Mouse (Mus musculus) lung, postnatal 36 days (tissue): ENCODE results near the gene Ppp1r18.
"Not testable (repeated sequence)": the region's sequence is repeated elsewhere in the genome, so short reads cannot be mapped to it uniquely, and the experiment has no call there.

ENCODE experiments used
- DNase-seq: peaks from one replicate; pipeline ENCODE4 v3.0.0; 2022; ENCODE audit warnings: mixed read lengths

Gene Ppp1r18

GRCm38 (mm10) chr17:35837487-35837886 lies 27.9 kb upstream of the Ppp1r18 start:
- DNase-seq, result peak; percentile 57

GRCm38 (mm10) chr17:35838122-35838544 lies 27.3 kb upstream of the Ppp1r18 start, which contains the start of gene Tubb5:
Gene Tubb5, minus strand, starts transcription at chr17:35838306.
- peak; percentile 99 for DNase-seq

- DNase-seq, result no peak
Measured at GRCm38 (mm10) chr17:35838570-35838969, 26.8 kb upstream of the Ppp1r18 start.

- not testable (repeated sequence) for DNase-seq
Measured at GRCm38 (mm10) chr17:35839002-35839401, 26.4 kb upstream of the Ppp1r18 start.

GRCm38 (mm10) chr17:35840561-35840960 lies 24.8 kb upstream of the Ppp1r18 start:
- DNase-seq, result no peak

DNA sequence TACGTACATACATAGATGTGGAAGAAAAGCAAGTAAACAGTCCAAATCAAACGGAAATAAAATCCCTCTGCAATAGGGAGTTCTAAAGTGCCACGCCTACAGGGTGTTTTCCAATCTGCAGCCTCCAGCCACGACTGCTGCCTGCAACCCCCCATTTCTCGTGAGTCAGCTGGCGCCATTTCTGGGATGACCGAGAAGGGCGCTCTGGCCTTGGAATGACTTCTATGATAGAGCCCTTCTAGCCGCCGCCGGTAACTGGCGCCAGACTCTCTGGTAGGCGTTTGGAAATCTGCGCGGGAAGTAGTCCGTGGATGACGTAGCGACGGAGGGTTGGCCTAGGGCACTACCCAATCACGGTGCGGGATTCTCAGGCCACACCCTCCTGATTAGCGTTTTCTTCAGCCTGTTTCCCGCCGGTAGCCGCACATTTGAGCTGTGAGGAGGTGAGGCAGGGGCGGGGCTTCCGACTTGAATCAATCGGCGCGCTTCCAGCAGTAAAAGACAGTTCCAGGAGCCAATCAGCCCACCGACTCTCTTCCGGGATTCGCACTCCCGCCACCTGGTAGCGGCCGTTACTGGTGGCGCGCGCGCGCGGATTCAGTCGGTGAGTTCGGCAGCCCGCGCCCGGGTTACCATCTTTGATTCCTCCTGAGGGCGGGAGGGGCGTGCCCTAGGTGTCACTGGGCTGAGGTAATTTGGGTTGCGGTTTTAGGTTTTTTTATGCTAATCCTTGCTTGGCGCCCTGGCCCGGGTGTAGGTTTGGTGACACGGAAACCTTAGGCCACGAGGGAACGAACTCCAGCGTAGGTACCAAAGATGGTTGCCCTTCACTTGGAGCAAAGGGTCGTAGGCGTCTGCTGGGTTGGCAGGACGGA lies 24.1 kb upstream of the Ppp1r18 start, which contains the start of gene Mdc1:
Gene Mdc1, plus strand, starts transcription at position 440 of the 875 bp plus-strand sequence.
- peak; percentile 100 for DNase-seq

DNA sequence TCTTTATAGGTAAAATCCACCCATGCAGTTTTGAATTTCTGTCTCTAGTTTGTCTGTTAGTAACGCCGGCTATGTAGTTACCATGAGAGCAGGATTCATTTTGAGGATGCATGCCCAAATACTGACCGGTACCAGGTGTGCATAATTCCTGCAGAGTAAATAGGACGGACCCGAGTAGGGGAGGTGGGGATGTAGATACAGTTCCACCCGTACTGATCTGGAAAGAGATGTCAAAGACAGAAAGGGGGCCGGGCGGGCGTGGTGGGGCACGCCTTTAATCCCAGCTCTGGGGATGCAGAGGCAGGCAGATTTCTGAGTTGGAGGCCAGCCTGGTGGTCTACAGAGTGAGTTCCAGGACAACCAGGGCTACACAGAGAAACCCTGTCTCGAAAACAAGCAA lies 23.4 kb upstream of the Ppp1r18 start:
- DNase-seq, result no peak

- peak; percentile 33 for DNase-seq
Measured at GRCm38 (mm10) chr17:35843514-35843913, 21.9 kb upstream of the Ppp1r18 start.

GRCm38 (mm10) chr17:35848112-35848511 lies 17.3 kb upstream of the Ppp1r18 start:
- no peak for DNase-seq

DNA sequence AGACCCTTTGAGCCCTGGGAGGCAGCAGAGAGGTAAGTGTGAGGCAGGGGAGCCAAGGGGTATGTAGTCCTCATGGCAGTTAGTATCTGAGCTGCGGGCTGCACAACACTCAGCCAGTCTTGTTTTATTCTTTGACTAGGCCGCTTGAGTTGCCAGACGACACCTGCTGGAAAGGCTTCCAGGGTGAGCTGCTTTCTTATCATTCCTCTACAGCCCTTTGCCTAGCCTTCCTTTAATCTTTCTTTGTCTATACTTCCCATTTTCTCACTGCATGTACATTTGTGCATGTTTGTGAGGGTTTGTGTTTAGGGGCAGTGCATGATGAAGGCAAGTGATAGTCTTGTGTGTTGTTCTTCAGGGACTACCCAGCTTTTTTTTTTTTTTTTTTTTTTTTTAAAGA lies 14.4 kb upstream of the Ppp1r18 start:
- no peak for DNase-seq

DNA sequence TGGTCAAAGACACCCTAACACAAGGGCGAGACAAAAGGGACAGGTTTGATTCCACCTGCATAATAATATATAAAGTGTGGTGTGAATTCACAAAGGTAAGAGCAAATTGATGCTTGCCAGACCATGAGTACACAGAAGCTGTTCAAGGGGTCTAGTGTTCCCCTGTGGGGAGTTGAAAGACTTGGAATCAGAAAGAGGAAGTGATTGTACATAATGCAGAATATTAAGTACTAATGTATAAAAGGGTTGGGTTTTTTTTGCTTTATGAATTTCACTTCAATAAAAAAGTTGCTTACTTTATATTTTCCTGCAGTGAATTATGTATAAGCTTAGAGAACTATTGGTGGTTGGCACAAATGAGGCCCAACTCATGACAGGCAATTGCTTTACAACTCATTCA lies 6.0 kb upstream of the Ppp1r18 start:
- no peak for DNase-seq

DNA sequence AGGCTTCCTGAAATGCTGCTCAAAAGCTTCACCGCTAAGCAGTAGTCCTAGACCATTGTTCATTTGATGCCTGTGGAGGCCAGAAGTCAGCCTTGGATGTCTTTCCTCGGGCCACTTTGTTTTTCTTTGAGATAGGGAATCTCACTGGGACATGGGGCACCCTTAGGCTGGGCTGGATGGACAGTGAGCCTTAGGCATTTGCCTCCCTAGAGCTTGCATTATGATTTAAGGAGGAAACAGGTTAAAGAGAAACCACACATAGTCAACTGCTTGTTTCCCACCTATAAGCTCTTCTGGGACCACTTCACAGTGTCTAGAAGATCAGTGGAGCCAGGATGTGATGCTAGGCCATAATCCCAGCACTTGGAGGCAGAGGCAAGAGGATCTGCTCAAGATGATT lies 5.6 kb upstream of the Ppp1r18 start:
- no peak for DNase-seq

DNA sequence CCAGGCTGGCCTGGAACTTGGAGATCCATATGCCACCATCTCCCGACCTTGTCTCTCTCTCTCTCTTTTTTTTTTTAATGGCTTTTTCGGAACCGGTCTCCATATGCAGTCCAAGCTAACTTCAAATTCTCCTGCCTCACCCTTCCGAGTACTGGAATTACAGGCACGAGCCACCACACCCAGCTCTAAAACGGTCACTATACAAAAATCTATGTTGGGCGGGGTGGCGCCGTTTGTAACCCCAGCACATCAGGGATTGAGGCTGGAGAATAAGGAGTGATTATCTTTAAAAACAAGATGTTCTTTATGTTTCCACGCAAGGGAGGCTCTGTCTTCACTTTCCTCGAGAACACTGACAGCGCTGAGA lies 4.6 kb upstream of the Ppp1r18 start:
- no peak for DNase-seq

GRCm38 (mm10) chr17:35861198-35861857 lies 4.1 kb upstream of the Ppp1r18 start, which contains the start of gene Nrm:
Gene Nrm, plus strand, starts transcription at chr17:35861318.
- DNase-seq, result peak; percentile 95

DNA sequence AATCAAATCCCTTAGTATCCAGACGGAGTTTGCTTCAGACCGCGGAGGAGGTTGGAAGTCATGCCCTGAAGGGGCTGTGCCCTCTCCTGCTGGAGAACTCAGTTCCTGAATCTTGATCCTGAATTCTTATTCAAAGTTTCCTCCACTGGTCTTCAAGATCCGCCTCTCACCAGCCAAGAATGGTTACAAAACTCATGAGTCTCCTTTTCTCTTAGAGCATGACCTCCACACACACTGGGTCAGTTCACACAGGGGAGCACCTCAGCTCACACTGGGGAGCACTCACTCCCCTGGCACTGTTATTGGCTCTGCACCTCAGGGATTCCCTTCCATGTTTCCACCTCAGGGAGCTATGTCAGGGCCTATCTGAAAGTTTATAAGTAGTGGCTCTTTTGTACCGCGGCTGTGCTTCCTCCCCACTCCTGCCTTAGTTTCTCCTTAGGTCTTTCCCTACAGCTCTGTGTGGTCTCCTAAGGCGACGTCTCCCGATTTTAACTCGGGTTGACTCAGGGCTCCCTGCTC lies 500 bp upstream of the Ppp1r18 start:
- DNase-seq, result no peak

DNA sequence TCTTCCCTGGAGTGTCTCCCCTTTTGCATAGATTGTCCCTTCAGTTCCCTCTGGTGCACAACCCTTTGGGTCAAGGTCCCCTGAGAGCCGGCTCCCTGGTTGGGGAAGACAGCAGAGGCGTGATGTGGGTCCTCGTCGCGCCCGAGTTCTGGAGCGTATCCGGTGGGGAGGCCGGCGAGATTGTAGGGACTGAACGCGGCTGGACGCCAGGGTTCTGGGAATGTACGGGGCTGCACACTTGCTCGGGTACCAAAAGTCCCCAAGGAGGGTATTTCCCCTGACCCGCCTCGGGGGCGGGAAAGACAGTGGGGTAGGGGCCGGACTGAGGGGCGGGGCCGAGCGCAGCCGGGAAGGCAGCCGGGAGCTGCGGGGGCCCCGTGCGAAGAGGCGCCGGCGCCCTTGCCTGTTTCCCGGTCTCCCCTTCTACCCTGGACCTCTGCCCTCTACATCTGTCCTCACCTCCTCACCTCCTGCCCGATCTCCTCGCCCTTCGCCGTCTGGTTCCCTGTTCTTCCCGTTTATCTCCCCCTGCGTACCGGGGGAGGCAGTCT lies 963 bp downstream of the Ppp1r18 start:
- peak; percentile 73 for DNase-seq

DNA sequence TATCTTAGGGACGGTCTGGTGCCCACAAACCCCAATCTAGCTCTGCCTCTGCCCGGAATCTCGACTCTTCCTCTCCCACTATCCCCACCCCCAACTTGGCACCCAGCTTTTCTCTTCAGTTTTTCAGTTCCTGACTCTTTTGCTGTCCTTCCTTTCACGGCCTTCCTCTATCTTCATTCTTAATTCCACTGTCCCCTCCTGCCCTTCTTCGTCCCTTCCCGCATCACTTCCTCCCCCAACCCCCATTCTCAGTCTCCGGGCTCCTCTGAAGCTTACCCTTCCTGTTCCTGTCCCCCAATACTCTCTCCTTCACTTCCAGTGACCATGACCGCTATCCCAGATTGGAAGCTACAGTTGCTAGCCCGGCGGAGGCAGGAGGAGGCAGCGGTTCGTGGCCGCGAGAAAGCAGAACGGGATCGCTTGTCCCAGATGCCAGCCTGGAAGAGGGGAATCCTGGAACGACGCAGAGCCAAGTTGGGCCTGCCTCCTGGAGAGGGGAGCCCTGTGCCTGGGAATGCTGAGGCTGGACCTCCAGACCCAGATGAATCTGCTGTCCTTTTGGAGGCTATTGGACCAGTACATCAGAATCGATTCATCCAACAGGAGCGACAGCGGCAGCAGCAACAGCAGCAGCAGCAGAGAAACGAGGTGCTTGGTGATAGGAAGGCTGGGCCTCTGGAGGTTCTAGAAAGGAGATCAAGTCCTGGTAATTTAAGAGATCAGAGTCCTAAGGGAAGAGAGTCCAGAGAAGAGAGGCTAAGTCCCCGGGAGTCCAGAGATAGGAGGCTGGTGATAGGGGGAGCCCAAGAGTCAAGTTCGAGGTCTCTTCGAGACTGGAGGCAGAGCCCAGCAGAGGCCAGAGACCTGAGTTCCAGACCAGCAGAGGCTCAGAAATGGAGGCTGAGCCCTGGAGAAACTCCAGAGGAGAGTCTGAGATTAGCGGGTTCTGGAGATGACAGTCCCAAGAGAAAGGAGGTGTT lies 1.8 kb downstream of the Ppp1r18 start:
- peak; percentile 82 for DNase-seq

GRCm38 (mm10) chr17:35868165-35868820 lies 2.9 kb downstream of the Ppp1r18 start:
- peak; percentile 68 for DNase-seq

- no peak for DNase-seq
Measured at GRCm38 (mm10) chr17:35868961-35869345, 3.6 kb downstream of the Ppp1r18 start.

DNA sequence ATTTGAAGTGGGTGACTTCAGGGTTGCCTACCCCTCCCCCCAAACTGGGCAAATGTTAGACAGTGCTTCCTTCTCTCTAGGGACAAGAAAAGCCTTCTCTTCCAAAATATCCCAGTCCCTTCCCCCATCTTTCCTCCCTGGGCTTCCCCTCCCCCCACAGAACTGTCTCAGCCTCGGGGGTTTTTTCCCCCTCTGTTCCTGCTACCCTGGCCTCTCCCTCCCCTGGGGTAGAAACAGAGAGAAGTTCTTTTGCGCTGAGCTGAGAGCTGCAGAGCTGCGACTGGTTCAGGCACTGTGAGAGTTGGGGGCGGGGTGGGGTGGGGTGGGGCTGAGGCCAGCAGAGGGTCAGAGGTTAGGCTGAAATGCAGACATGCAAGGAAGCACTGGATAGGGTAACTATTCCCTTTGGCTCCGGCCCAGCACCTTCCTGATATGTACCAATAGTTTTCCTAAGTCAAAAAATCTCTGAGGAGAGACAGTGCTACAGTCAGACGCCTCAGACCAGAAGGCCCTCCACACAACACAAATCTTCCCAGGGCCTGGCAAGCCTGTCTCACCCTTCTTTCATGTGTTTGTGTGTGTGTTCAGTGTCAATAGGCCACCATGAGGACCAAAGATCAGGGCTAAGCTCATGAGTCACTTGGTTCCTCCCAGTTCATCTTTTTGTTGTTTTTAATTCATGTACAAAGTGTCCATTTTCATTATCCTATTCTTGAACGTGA lies 4.1 kb downstream of the Ppp1r18 start:
- DNase-seq, result peak; percentile 73
